Mouse (Mus musculus) ES-E14 (cell line): Measurements from ENCODE around the gene Gatad2b.
"Not testable (repeated sequence)": the region's sequence is repeated elsewhere in the genome, so short reads cannot be mapped to it uniquely, and the experiment has no call there.

Experiments
- CHD2 ChIP-seq: IDR thresholded peaks from 2 replicates; pipeline ENCODE4 v1.6.1; 2014; ENCODE audit warnings: mild to moderate bottlenecking, low read depth, low read length, inconsistent platforms
- HCFC1 ChIP-seq: IDR thresholded peaks from 2 replicates; pipeline ENCODE4 v1.6.1; 2012; ENCODE audit warnings: low read length, inconsistent platforms, borderline replicate concordance; ENCODE audit not compliant: insufficient read depth
- MAFK ChIP-seq: IDR thresholded peaks from 2 replicates; pipeline ENCODE4 v1.6.1; 2014; ENCODE audit warnings: mild to moderate bottlenecking, low read depth, low read length, inconsistent platforms; ENCODE audit not compliant: insufficient read depth
- ZC3H11A ChIP-seq: IDR thresholded peaks from 2 replicates; pipeline ENCODE4 v1.6.1; 2012; ENCODE audit warnings: low read depth, mild to moderate bottlenecking, inconsistent platforms, low read length, borderline replicate concordance
- ZNF384 ChIP-seq: IDR thresholded peaks from 2 replicates; pipeline ENCODE4 v1.6.1; 2012; ENCODE audit warnings: low read depth, low read length, inconsistent platforms

DNA sequence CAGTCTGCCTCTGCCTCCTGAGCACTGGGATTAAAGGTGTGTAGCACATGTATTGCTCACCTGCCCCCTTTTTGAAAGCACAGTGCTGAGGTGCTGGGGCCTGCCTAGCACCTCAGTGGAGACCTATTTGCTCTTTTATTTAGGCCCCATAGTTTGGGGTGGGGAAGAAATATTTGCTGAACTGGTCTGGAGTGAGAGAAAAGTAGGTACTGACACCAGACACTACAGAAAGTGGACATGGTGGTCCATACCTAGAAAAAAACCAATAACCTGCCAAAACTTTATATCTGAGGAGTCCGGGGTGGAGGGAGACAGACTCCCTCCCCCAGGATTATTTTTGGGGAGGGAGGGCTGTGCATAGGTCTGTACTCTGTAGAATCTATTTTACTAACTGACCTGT lies 39.8 kb upstream of the Gatad2b start:
- TF ChIP-seq CHD2, ZC3H11A, MAFK, ZNF384, HCFC1: not testable (repeated sequence)
